Mouse (Mus musculus) kidney, adult 11 months (tissue): ENCODE data around the gene Cmklr1.
"Not testable (repeated sequence)": the region's sequence is repeated elsewhere in the genome, so short reads cannot be mapped to it uniquely, and the experiment has no call there.

ENCODE experiments used
- DNase-seq: peaks from one replicate; pipeline ENCODE4 v3.0.0; 2022

The Cmklr1 gene

DNA sequence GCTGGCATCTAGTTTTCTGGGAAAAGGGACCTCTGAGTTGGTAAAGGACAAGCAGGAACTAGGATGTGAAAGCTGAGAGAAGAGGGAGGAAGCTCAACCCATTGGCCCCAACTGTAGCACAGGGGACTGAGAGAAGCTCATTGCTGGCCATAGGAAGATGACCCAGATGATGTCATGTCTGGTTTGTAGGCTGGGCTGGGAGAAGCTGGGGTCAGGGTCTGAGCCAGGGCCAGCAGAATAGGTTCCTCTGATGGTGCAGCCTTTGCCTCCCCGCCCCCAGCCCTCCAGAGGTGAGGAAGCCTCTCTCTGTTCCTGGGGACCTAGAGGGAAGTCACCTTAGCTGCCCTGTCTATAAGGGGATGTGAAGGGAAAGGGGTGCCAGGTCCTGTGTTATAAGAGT, 31.1 kb downstream of the Cmklr1 start:
- DNase-seq: no peak

GRCm38 (mm10) chr5:113618716-113619115, 31.5 kb downstream of the Cmklr1 start:
- no peak for DNase-seq

DNA sequence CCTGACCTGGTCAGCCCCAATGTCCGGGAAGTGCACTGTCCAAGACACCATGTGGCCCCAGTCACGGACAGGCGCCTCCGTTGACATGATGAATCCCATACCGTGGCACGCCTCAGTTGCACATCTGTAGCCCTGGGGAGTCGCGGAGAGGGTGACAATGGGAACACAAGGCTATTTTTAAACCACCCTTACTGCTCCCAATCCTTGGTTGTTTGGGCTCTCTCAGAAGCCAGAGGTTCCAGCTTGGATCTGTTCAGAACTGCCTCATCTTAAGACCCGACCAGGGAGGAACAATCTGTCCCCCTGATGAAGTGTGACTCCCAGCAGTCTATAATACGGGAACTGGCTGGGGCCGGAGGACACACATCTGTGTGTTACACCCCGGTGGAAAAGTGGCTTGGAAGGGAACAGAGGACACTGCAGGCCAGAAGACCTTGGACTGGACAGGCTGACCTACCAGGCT, 38.4 kb downstream of the Cmklr1 start:
- no peak for DNase-seq

DNA sequence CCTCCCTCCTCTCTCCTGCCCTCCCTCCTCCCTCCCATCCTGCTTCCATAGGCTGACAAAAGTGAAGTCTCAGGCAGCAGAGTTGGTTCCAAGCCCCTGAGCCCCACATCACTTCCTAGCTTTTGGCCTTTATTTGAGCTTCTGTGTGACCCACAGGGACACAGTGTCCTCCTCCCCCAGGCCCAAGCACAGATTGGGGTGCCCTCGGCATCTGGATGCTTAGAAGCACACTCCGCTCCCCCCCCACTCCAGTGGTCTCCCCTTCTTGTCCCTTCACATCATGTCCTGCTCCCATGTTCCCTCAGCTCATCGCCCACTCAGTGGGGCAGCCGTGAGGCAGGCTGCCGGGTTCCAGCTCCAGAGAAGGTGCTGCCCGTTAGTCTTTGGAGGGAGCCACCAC, 39.1 kb downstream of the Cmklr1 start:
- no peak for DNase-seq

DNA sequence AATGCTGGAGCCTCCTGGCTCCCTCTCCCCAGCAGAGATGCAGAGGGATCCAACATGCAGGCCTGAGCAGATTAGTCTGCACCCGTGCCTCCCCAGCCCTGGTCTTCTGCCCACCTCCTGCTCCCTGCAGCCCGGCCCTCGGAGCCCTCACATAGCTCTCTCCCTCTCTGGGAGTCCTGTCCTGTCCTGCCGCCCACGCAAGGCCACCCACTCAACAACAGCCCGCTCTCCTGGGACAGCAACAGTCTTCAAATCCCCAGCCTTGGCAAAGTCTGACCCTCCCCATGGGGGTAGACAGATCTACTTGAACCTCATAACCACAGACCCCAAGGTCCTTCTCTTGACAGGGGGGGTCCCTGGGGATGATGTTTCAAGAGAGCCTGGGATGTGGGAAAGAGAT, 39.7 kb downstream of the Cmklr1 start:
- no peak for DNase-seq

- DNase-seq: no peak
Observed at GRCm38 (mm10) chr5:113609891-113610290, 40.3 kb downstream of the Cmklr1 start.

GRCm38 (mm10) chr5:113608511-113608910, 41.7 kb downstream of the Cmklr1 start:
- DNase-seq: no peak

DNA sequence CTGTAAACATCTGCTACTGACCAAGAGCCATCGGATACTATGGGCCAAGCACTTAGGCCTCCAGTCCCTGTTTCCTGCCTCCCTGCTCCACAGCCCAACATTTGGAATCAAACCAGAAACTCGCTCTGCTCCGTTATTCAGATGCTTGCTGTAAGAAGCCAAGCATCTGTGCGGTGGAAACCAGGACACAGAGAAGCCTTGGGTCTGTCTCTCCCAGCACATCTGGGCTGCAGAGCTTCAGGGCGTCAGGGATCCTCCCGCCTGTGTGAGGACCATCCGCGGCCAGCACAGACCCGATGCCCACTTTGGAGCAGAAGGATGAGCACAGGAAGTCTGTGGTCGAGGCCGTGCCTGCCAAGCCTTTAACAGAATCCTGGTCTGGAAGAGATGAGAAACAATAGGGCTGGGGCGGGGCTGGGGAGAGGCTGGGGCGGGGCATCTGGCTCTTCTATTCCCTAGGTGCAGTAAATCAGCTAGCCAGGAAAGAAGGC, 42.2 kb downstream of the Cmklr1 start:
- no peak for DNase-seq

DNA sequence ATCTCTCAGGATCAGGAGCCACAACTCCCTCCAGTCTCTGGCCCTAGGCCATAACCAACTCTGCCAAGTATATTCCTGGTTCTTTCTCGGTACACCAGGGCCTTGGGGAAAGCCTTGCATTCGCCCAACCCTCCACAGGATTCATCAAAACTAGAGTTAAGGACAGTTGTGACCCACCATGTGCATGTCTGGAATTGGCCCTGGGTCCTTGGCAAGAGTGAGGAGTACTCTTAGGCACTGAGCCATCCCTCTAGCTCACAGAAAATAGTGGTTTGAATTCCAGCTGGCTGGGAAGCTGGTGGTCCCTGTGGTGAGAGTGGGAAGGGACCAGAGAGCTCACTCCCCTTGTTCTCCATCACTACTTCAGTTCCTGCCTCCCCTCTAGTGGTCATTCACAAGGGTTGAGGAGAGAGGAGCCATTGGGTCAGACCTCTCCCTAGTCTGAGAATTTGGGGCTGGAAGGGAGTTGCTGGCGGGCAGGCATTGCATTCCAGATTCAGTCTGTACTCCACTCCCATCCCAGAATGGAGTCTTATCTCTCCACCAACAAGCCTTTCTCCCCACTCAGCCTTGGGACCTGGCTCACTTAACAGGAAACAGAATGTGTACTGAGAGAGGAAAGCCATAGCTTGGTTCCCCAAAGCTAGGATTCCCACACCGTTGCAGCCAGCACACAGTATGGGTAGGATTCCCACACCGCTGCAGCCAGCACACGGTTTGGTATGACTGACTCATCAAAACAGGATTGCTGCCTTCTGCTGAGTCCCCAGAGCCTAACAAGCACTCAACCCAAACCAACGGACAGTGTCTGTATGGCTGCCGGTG, 43.1 kb downstream of the Cmklr1 start:
- no peak for DNase-seq

DNA sequence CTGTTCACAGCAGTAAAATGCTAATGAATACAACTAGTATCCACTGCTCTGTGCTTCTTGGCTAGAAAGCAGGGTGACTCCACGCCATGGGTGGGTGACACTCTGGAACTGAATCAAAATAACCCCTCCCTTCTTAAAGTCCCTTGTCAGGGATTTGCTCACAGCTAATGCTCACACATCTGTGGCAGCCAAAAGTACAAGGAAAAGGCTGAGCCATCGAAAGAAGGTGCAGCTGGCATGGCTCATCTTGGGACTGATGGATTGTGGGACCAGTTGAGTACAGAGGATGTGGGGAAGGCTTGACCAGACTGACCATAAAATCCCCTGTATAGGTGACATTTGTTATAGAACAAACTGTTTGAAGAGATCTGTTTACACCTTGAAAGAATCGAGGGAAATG, 44.1 kb downstream of the Cmklr1 start:
- DNase-seq: no peak

- no peak for DNase-seq
Observed at GRCm38 (mm10) chr5:113604758-113605157, 45.5 kb downstream of the Cmklr1 start.

DNA sequence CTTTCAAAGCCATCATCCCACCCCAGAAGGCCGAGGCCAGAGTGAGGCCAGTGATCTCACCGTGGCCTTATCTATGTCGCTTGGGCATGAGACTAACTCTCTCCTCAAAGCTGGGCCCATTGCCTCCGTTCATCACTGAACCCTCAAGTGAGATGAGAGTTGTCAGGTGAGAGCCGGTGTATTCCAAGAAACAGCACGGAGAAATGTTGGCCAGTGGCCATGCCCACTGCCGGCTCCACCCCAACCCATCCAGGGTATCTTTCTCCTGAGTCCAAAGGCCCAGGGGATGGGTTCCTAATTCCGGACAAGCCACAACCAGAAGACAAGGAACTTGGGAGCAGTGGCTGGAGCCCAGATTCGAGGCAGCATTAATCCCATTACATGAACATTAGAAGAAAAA, 46.8 kb downstream of the Cmklr1 start:
- DNase-seq: no peak

DNA sequence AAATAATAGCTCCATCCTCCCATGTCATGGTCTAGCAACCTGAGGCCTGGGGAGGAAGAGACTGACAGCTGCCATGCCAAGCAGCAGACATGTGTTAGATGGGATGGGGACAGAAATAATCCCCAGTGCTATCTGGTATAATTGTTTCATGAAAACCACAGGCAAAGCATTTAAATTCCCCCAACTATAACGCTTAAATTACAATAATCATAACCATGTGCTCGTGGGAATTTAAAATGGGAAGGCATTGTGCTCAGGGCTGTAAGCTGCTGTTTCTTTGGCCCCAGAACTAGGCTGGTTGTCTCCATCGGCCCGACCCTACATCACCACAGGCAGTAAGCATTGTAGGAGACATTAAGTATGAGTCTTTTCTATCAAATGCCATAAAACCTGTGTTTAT, 49.4 kb downstream of the Cmklr1 start:
- no peak for DNase-seq

GRCm38 (mm10) chr5:113600181-113600580, 50.0 kb downstream of the Cmklr1 start:
- DNase-seq: no peak

GRCm38 (mm10) chr5:113596780-113597353, 53.4 kb downstream of the Cmklr1 start:
- no peak for DNase-seq

- DNase-seq: no peak
Observed at GRCm38 (mm10) chr5:113596252-113596651, 54.0 kb downstream of the Cmklr1 start.

DNA sequence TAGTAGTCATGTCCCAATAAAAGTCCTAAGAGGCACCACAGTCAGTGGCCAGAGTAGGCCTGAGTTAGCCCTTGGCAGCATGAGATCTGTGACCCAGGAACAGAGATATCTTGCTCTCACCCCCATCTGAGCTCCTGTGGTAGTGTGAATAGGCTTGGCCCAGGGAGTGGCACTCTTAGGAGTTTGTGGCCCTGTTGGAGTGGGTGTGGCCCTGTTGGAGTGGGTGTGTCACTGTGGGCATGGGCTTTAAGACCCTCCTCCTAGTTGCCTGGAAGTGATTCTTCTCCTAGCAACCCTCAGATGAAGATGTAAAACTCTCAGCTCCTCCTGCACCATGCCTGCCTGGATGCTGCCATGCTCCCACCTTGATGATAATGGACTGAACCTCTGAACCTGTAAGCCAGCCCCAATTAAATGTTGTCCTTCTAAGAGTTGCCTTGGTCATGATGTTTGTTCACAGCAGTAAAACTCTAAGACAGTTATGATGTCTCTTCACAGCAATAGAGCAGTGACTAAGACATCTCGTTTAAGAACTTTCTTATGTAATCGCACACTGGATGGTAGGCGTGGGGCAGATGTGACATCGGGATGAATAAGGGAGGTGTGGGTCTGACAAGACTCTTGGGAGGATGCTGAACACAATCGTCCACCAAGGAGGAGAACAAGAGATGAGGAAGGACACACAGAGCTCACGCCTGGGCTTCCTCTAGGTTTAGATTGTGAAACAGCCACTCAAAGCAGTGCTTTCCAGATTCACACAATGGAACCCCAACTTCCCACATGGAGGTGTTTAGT, 56.1 kb downstream of the Cmklr1 start:
- DNase-seq: no peak

GRCm38 (mm10) chr5:113591751-113592230, 58.4 kb downstream of the Cmklr1 start:
- DNase-seq: no peak

DNA sequence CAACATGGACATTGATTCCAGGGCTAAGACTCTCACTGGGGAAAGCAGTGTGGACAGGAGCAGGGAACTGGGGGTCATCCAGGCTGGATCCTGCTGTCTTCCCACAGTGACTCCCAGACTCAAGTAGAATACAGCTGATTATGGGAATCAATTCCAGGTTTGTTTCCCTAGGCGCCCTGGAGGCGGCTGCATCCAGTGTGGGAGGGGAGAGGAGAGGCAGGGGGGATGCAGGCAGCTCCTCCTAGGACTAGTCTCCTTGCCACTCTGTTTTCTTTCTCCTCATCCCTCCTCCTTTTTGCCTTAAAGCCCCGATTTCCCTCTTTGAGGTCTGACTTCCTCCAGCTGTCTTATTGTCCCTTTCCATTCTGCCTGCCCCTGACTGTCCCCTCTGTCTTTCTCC, 59.1 kb downstream of the Cmklr1 start:
- no peak for DNase-seq

- no peak for DNase-seq
Observed at GRCm38 (mm10) chr5:113590010-113590640, 60.1 kb downstream of the Cmklr1 start.

- DNase-seq: not testable (repeated sequence)
Observed at GRCm38 (mm10) chr5:113586458-113586849, 63.8 kb downstream of the Cmklr1 start.

GRCm38 (mm10) chr5:113585619-113586457, 64.4 kb downstream of the Cmklr1 start:
- peak; percentile 29 for DNase-seq
